Mouse (Mus musculus) embryonic fibroblast, embryonic 13.5 days (primary cell): Measurements from ENCODE around the gene Slc38a4.

ENCODE experiments used
- CTCF ChIP-seq: IDR thresholded peaks from 2 replicates; pipeline ENCODE4 v1.5.1; 2011; ENCODE audit warnings: mild to moderate bottlenecking, control low read depth, low read length, moderate library complexity, borderline replicate concordance; ENCODE audit not compliant: insufficient read depth
- POLR2A ChIP-seq: IDR thresholded peaks from 2 replicates; pipeline ENCODE4 v1.6.1; 2011; ENCODE audit warnings: low read depth, mild to moderate bottlenecking, control low read depth, low read length, moderate library complexity

- no peak for TF ChIP-seq POLR2A
- no peak for TF ChIP-seq CTCF
Observed at GRCm38 (mm10) chr15:97085833-97086232, 30.1 kb upstream of the Slc38a4 start.
